Mouse (Mus musculus) hindbrain, embryonic 11.5 days (tissue): Measurements from ENCODE around the gene Smarca2. TPM values are rescaled to one million over a fixed set of nuclear protein-coding genes. Genes with fewer than 3 reads are reported as not detected.

Experiments
- ATAC-seq: fragments of 200-750 bp; cut with Nextera tagmentation; 2 replicates; pipeline ENCODE4 v1.8.0; 2017; ENCODE audit warnings: mild to moderate bottlenecking, moderate TSS enrichment, moderate library complexity; ENCODE audit not compliant: low FRiP score
- DNase-seq: peaks from one replicate; pipeline ENCODE4 v3.0.0-alpha.2; 2015; ENCODE audit warnings: low spot score
- H3K27ac ChIP-seq: fragments of 300-500 bp; sonication (generic); 2 replicates; pipeline ENCODE4 v1.5.1; 2014; ENCODE audit warnings: mild to moderate bottlenecking, low read depth, low read length
- H3K27me3 ChIP-seq: fragments of 300-500 bp; sonication (generic); 2 replicates; pipeline ENCODE4 v1.6.1; 2014; ENCODE audit warnings: mild to moderate bottlenecking, low read length, moderate library complexity, mixed read lengths; ENCODE audit not compliant: control insufficient read depth, insufficient read depth
- H3K36me3 ChIP-seq: fragments of 300-500 bp; sonication (generic); 2 replicates; pipeline ENCODE4 v1.6.1; 2014; ENCODE audit warnings: mild to moderate bottlenecking, low read length, moderate library complexity, mixed read lengths; ENCODE audit not compliant: control insufficient read depth, insufficient read depth
- H3K4me1 ChIP-seq: fragments of 300-500 bp; sonication (generic); replicated peaks from 2 replicates; pipeline ENCODE4 v1.6.1; 2014; ENCODE audit warnings: low read length, mixed read lengths; ENCODE audit not compliant: control insufficient read depth, insufficient read depth
- H3K4me2 ChIP-seq: fragments of 300-500 bp; sonication (generic); replicated peaks from 2 replicates; pipeline ENCODE4 v1.6.1; 2014; ENCODE audit warnings: mild to moderate bottlenecking, low read depth, low read length
- H3K4me3 ChIP-seq: fragments of 300-500 bp; sonication (generic); 2 replicates; pipeline ENCODE4 v1.5.1; 2014; ENCODE audit warnings: low read depth, low read length
- H3K9ac ChIP-seq: fragments of 300-500 bp; sonication (generic); 2 replicates; pipeline ENCODE4 v1.6.1; 2014; ENCODE audit warnings: low read depth, low read length
- H3K9me3 ChIP-seq: fragments of 300-500 bp; sonication (generic); 2 replicates; pipeline ENCODE4 v1.6.1; 2016; ENCODE audit warnings: low read length; ENCODE audit not compliant: control insufficient read depth
- WGBS: fragments of 180-500 bp; shearing (Covaris S2); extraction: QIAGEN DNeasy Blood & Tissue Kit; methylation state at CpG from one replicate; pipeline ENCODE4 v1.1.7; 2014; 5-methylcytosine and 5-hydroxymethylcytosine counted together
- polyA plus RNA-seq: library from polyadenylated mRNA; unstranded; fragments of >200 nt; fragmentation: Nextera tagmentation; extraction: Ambion mirVana; gene quantifications from 2 replicates; pipeline ENCODE4 v1.2.1, GENCODE M21; 2014

The Smarca2 gene
- polyA plus RNA-seq = 41.8 and 41.9 TPM in 2 replicates

- WGBS = under 1% methylated on average over 44 of the region's 45 CpGs
- Histone ChIP-seq H3K4me2 (peak within 1 kb of the TSS; percentile 100), H3K9me3 (no peaks in the 10 kb centered on the region), H3K4me1 (0 out of 2 replicates have a peak, but pooled peaks cover 2% of the 10 kb centered on the region), H3K9ac (peak within 1 kb of the TSS; percentile 50), H3K27me3 (peaks cover 37% of the 10 kb centered on the region), H3K36me3 (no peaks in the 10 kb centered on the region), H3K4me3 (peak within 1 kb of the TSS; percentile 62), H3K27ac (0 out of 2 replicates have a peak within 1 kb of the TSS, but pooled peaks have one; percentile 25)
- ATAC-seq (peak; percentile 95), DNase-seq (peak; percentile 94)
These were observed at the start of gene Smarca2 for GRCm38 (mm10) chr19:26604755-26605300. Smarca2 (plus strand) TSS chr19:26605050.

GRCm38 (mm10) chr19:26564850-26565249 lies 40.0 kb upstream of the Smarca2 start:
- 81% methylated on average over 2 of the region's 2 CpGs for WGBS
- Histone ChIP-seq H3K9me3 (no peaks in the 10 kb centered on the region), H3K9ac (no peak overlapping the region), H3K27me3 (no peaks in the 10 kb centered on the region), H3K4me1 (no peaks in the 10 kb centered on the region), H3K4me2 (no peak overlapping the region), H3K36me3 (no peaks in the 10 kb centered on the region), H3K27ac (no peak overlapping the region), H3K4me3 (no peak overlapping the region)
- ATAC-seq (no peak), DNase-seq (no peak)

- Histone ChIP-seq H3K4me2 (no peak overlapping the region), H3K27me3 (no peaks in the 10 kb centered on the region), H3K4me3 (no peak overlapping the region), H3K27ac (no peak overlapping the region), H3K9ac (no peak overlapping the region), H3K9me3 (no peaks in the 10 kb centered on the region), H3K4me1 (no peaks in the 10 kb centered on the region), H3K36me3 (no peaks in the 10 kb centered on the region)
- DNase-seq (peak; percentile 8), ATAC-seq (no peak)
- WGBS = 71% methylated on average over 9 of the region's 9 CpGs
These were observed 38.7 kb upstream of the Smarca2 start for GRCm38 (mm10) chr19:26566109-26566508.

- H3K9ac ChIP-seq = no peak overlapping the region
- no peak overlapping the region for H3K4me3 ChIP-seq
- DNase-seq = no peak
- H3K4me2 ChIP-seq = no peak overlapping the region
- H3K4me1 ChIP-seq = no peaks in the 10 kb centered on the region
- whole genome bisulfite sequencing = 86% methylated on average over 5 of the region's 5 CpGs
- H3K36me3 ChIP-seq = no peaks in the 10 kb centered on the region
- no peaks in the 10 kb centered on the region for H3K9me3 ChIP-seq
- no peak overlapping the region for H3K27ac ChIP-seq
- ATAC-seq = no peak
- H3K27me3 ChIP-seq = no peaks in the 10 kb centered on the region
These were observed 36.6 kb upstream of the Smarca2 start for GRCm38 (mm10) chr19:26568236-26568635.

- H3K27ac ChIP-seq = no peak overlapping the region
- no peak overlapping the region for H3K4me2 ChIP-seq
- DNase-seq = no peak
- H3K9me3 ChIP-seq = no peaks in the 10 kb centered on the region
- H3K36me3 ChIP-seq = no peaks in the 10 kb centered on the region
- no peak overlapping the region for H3K9ac ChIP-seq
- WGBS = 92% methylated on average over 5 of the region's 5 CpGs
- H3K4me1 ChIP-seq = no peaks in the 10 kb centered on the region
- no peak overlapping the region for H3K4me3 ChIP-seq
- ATAC-seq = no peak
- no peaks in the 10 kb centered on the region for H3K27me3 ChIP-seq
These were observed 35.9 kb upstream of the Smarca2 start for GRCm38 (mm10) chr19:26568941-26569340.

- H3K36me3 ChIP-seq = no peaks in the 10 kb centered on the region
- H3K27me3 ChIP-seq = no peaks in the 10 kb centered on the region
- no peaks in the 10 kb centered on the region for H3K4me1 ChIP-seq
- H3K4me2 ChIP-seq = no peak overlapping the region
- WGBS = 90% methylated on average over 1 of the region's 1 CpGs
- no peak overlapping the region for H3K4me3 ChIP-seq
- no peak overlapping the region for H3K9ac ChIP-seq
- H3K9me3 ChIP-seq = no peaks in the 10 kb centered on the region
- DNase-seq = no peak
- no peak for ATAC-seq
- H3K27ac ChIP-seq = no peak overlapping the region
These were observed 35.4 kb upstream of the Smarca2 start for GRCm38 (mm10) chr19:26569461-26569860.

- ATAC-seq (no peak), DNase-seq (no peak)
- no peak overlapping the region for H3K4me2 ChIP-seq
These were observed 25.2 kb upstream of the Smarca2 start for GRCm38 (mm10) chr19:26579645-26580044.

GRCm38 (mm10) chr19:26580061-26580460 lies 24.8 kb upstream of the Smarca2 start:
- Histone ChIP-seq H3K27me3 (no peaks in the 10 kb centered on the region), H3K4me2 (no peak overlapping the region), H3K36me3 (no peaks in the 10 kb centered on the region), H3K9ac (no peak overlapping the region), H3K4me1 (no peaks in the 10 kb centered on the region), H3K4me3 (no peak overlapping the region), H3K27ac (no peak overlapping the region), H3K9me3 (no peaks in the 10 kb centered on the region)
- WGBS = 88% methylated on average over 1 of the region's 1 CpGs
- DNase-seq (no peak), ATAC-seq (no peak)

More at GRCm38 (mm10) chr19:26579645-26580044, 25.2 kb upstream of the Smarca2 start:
- no peaks in the 10 kb centered on the region for H3K4me1 ChIP-seq
- no peak overlapping the region for H3K9ac ChIP-seq
- 87% methylated on average over 5 of the region's 5 CpGs for WGBS
- H3K27me3 ChIP-seq = no peaks in the 10 kb centered on the region
- H3K27ac ChIP-seq = no peak overlapping the region
- H3K9me3 ChIP-seq = no peaks in the 10 kb centered on the region
- H3K4me3 ChIP-seq = no peak overlapping the region
- no peaks in the 10 kb centered on the region for H3K36me3 ChIP-seq

- Histone ChIP-seq H3K4me1 (no peaks in the 10 kb centered on the region), H3K9ac (no peak overlapping the region), H3K27me3 (no peaks in the 10 kb centered on the region), H3K9me3 (no peaks in the 10 kb centered on the region), H3K4me3 (no peak overlapping the region), H3K27ac (no peak overlapping the region), H3K4me2 (no peak overlapping the region), H3K36me3 (no peaks in the 10 kb centered on the region)
- ATAC-seq = no peak
- no peak for DNase-seq
These were observed 10.2 kb upstream of the Smarca2 start for GRCm38 (mm10) chr19:26594661-26595060.
